Mouse (Mus musculus) right cerebral cortex, postnatal 4 days (tissue): ENCODE data around the gene Sun3.

ENCODE experiments used
- DNase-seq: peaks from one replicate; pipeline ENCODE4 v3.0.0-alpha.2; 2022

The Sun3 gene

GRCm38 (mm10) chr11:9048703-9049060 lies at the start of gene Sun3:
TSS of gene Sun3 (minus strand) at chr11:9048991.
- DNase-seq = no peak

GRCm38 (mm10) chr11:9076444-9076843 lies 27.7 kb upstream of the Sun3 start:
- no peak for DNase-seq

- no peak for DNase-seq
Observed at GRCm38 (mm10) chr11:9060484-9060883, 11.7 kb upstream of the Sun3 start.

- DNase-seq = no peak
Observed at GRCm38 (mm10) chr11:9060029-9060428, 11.2 kb upstream of the Sun3 start.

- no peak for DNase-seq
Observed at GRCm38 (mm10) chr11:9057711-9058110, 8.9 kb upstream of the Sun3 start.

GRCm38 (mm10) chr11:9056937-9057336 lies 8.1 kb upstream of the Sun3 start:
- no peak for DNase-seq

- DNase-seq = no peak
Observed at GRCm38 (mm10) chr11:9051895-9052294, 3.1 kb upstream of the Sun3 start.

- DNase-seq = no peak
Observed at GRCm38 (mm10) chr11:9050241-9050640, 1.4 kb upstream of the Sun3 start.

GRCm38 (mm10) chr11:9048011-9048702 lies 634 bp downstream of the Sun3 start, which contains the start of gene Gm11992:
TSS of gene Gm11992 (plus strand) at chr11:9048594.
- DNase-seq = peak; percentile 81

GRCm38 (mm10) chr11:9047044-9047443 lies 1.7 kb downstream of the Sun3 start:
- DNase-seq = no peak

- DNase-seq = no peak
Observed at GRCm38 (mm10) chr11:9046546-9046945, 2.2 kb downstream of the Sun3 start.

GRCm38 (mm10) chr11:9031530-9031929 lies 17.3 kb downstream of the Sun3 start:
- DNase-seq = no peak

GRCm38 (mm10) chr11:9025211-9025610 lies 23.6 kb downstream of the Sun3 start:
- DNase-seq = no peak

- DNase-seq = no peak
Observed at GRCm38 (mm10) chr11:9024782-9025181, 24.0 kb downstream of the Sun3 start.

GRCm38 (mm10) chr11:9020207-9020606 lies 28.6 kb downstream of the Sun3 start:
- DNase-seq = no peak

GRCm38 (mm10) chr11:9018491-9019267 lies 30.1 kb downstream of the Sun3 start:
- DNase-seq = no peak

- no peak for DNase-seq
Observed at GRCm38 (mm10) chr11:9014740-9015139, 34.1 kb downstream of the Sun3 start.

GRCm38 (mm10) chr11:9011348-9011747 lies 37.4 kb downstream of the Sun3 start:
- DNase-seq = no peak

GRCm38 (mm10) chr11:9010853-9011339 lies 37.9 kb downstream of the Sun3 start, which contains the start of gene Hus1:
TSS of gene Hus1 (minus strand) at chr11:9011191.
- peak; percentile 74 for DNase-seq

- DNase-seq = peak; percentile 21
Observed at GRCm38 (mm10) chr11:9010416-9010815, 38.4 kb downstream of the Sun3 start.

- DNase-seq = no peak
Observed at GRCm38 (mm10) chr11:9008761-9009160, 40.0 kb downstream of the Sun3 start.

GRCm38 (mm10) chr11:8988084-8988483 lies 60.7 kb downstream of the Sun3 start:
- no peak for DNase-seq

- no peak for DNase-seq
Observed at GRCm38 (mm10) chr11:8986058-8986457, 62.7 kb downstream of the Sun3 start.

- peak; percentile 84 for DNase-seq
Observed at GRCm38 (mm10) chr11:8983237-8983861, 65.4 kb downstream of the Sun3 start.
